17 mouse cellular contexts compared by ENCODE assay signal in the genomic region with DNA sequence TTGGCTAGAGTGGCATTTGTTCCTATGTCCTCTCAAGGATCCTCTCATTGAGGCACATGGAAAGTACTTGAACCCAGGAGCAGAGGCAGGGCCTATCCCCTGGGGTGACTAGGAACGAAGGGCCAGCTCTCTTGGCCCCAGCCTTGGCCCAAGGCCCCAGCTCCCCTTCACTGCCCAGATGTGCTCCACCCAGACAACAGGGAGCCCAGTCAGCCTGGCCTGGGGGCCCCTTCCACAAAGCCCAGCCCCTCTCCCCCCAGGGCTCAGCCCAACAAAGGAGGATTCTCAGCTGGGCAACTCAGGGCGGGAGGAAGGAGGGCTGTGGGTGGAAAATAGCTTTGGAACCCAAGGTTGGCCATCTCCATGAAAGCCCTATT.
DNase-seq lines count a peak whose midpoint lies in the region; ATAC-seq and TF ChIP-seq lines count a peak whose summit lies in the region.
"Had no signal": no experiment of that assay in that cellular context is flagged by ENCODE, and none has a peak within 500 bp of the region (broad histone marks: within the 10 kb centered on the region; RNA-seq: fewer than 3 reads in every experiment).

No protein-coding gene starts in this region.

- H3K9me3 ChIP-seq in hindbrain, postnatal 0 days (ENCODE audit: low read length) = no peaks in the 10 kb centered on the region
- no peaks in the 10 kb centered on the region for H3K9me3 ChIP-seq in hindbrain, embryonic 16.5 days (ENCODE audit: control insufficient read depth, low read length)
- no peaks in the 10 kb centered on the region for H3K9me3 ChIP-seq in stomach, embryonic 16.5 days (replicated peaks; ENCODE audit: control insufficient read depth, low read length)
- H3K9me3 ChIP-seq in stomach, postnatal 0 days (ENCODE audit: control insufficient read depth, low read length) = no peaks in the 10 kb centered on the region
- H3K9me3 ChIP-seq in limb, embryonic 10.5 days (replicated peaks) = no peaks in the 10 kb centered on the region

- H3K27ac ChIP-seq in hindbrain, postnatal 0 days = no peak overlapping the region
- no peak overlapping the region for H3K27ac ChIP-seq in hindbrain, embryonic 16.5 days (ENCODE audit: low read depth, low read length)
- no peak overlapping the region for H3K27ac ChIP-seq in stomach, embryonic 16.5 days (ENCODE audit: low read length)
- H3K27ac ChIP-seq in stomach, postnatal 0 days (replicated peaks) = no peak overlapping the region
- H3K27ac ChIP-seq in limb, embryonic 10.5 days = peak overlapping the region; percentile 90
- H3K27ac ChIP-seq: left cerebral cortex, adult 2 months had no signal

- H3K4me1 ChIP-seq in hindbrain, postnatal 0 days (ENCODE audit: insufficient read depth, low read length) = no peaks in the 10 kb centered on the region
- H3K4me1 ChIP-seq in hindbrain, embryonic 16.5 days (ENCODE audit: control insufficient read depth, insufficient read depth, low read depth, low read length) = no peaks in the 10 kb centered on the region
- no peaks in the 10 kb centered on the region for H3K4me1 ChIP-seq in stomach, embryonic 16.5 days (ENCODE audit: control insufficient read depth, insufficient read depth, low read length)
- no peaks in the 10 kb centered on the region for H3K4me1 ChIP-seq in stomach, postnatal 0 days (replicated peaks; ENCODE audit: control insufficient read depth, insufficient read depth)
- H3K4me1 ChIP-seq in limb, embryonic 10.5 days = peaks cover 38% of the 10 kb centered on the region

- H3K9ac ChIP-seq in hindbrain, postnatal 0 days (replicated peaks; ENCODE audit: low read length) = no peak overlapping the region
- no peak overlapping the region for H3K9ac ChIP-seq in hindbrain, embryonic 16.5 days (ENCODE audit: low read depth, low read length)
- no peak overlapping the region for H3K9ac ChIP-seq in stomach, embryonic 16.5 days (ENCODE audit: low read length)
- H3K9ac ChIP-seq in stomach, postnatal 0 days (ENCODE audit: low read length) = no peak overlapping the region
- H3K9ac ChIP-seq: liver, postnatal 0 days had no signal

- H3K36me3 ChIP-seq in hindbrain, postnatal 0 days (ENCODE audit: insufficient read depth, low read length) = no peaks in the 10 kb centered on the region
- no peaks in the 10 kb centered on the region for H3K36me3 ChIP-seq in hindbrain, embryonic 16.5 days (ENCODE audit: control insufficient read depth, insufficient read depth, low read length)
- H3K36me3 ChIP-seq in stomach, embryonic 16.5 days (ENCODE audit: control insufficient read depth, insufficient read depth, low read length) = no peaks in the 10 kb centered on the region
- H3K36me3 ChIP-seq in stomach, postnatal 0 days (ENCODE audit: control insufficient read depth, insufficient read depth, low read length) = no peaks in the 10 kb centered on the region
- no peaks in the 10 kb centered on the region for H3K36me3 ChIP-seq in limb, embryonic 10.5 days

- TF ChIP-seq EP300 in stomach, postnatal 0 days (optimal IDR thresholded peaks at IDR 0.05) = no peak

- no peak overlapping the region for H3K4me2 ChIP-seq in hindbrain, postnatal 0 days (ENCODE audit: low read depth, low read length)
- no peak overlapping the region for H3K4me2 ChIP-seq in hindbrain, embryonic 16.5 days (ENCODE audit: low read length)
- no peak overlapping the region for H3K4me2 ChIP-seq in stomach, embryonic 16.5 days (ENCODE audit: low read depth, low read length)
- H3K4me2 ChIP-seq in stomach, postnatal 0 days (replicated peaks; ENCODE audit: low read depth) = no peak overlapping the region
- H3K4me2 ChIP-seq: midbrain, embryonic 11.5 days had no signal

- no peak for DNase-seq in hindbrain, postnatal 0 days (ENCODE audit: low spot score)
- no peak for DNase-seq in stomach, postnatal 0 days (ENCODE audit: low spot score)
- DNase-seq in limb, embryonic 10.5 days (ENCODE audit: low spot score) = no peak
- DNase-seq in cerebellum, postnatal 25 days = no peak
- DNase-seq in embryo, embryonic 9.5 days (ENCODE audit: extremely low spot score) = no peak
- DNase-seq: adrenal gland, postnatal 36 days; cerebellum, adult 8-10 months; liver; liver, postnatal 0 days; lung, postnatal 36 days; thymus, adult 18-20 months had no signal

- no peak for TF ChIP-seq CTCF in hindbrain, postnatal 0 days (IDR thresholded peaks at IDR 0.05; ENCODE audit: low read depth)
- no peak for TF ChIP-seq CTCF in stomach, postnatal 0 days (IDR thresholded peaks at IDR 0.05; ENCODE audit: low read depth)

- peaks cover 5% of the 10 kb centered on the region; the same call in 1 of the 2 replicates for H3K27me3 ChIP-seq in hindbrain, postnatal 0 days (ENCODE audit: insufficient read depth, low read length)
- peaks cover 5% of the 10 kb centered on the region for H3K27me3 ChIP-seq in hindbrain, embryonic 16.5 days (replicated peaks; ENCODE audit: control insufficient read depth, insufficient read depth, low read length)
- H3K27me3 ChIP-seq in stomach, embryonic 16.5 days (ENCODE audit: control insufficient read depth, insufficient read depth, low read length) = peaks cover 15% of the 10 kb centered on the region; the same call in 1 of the 2 replicates
- no peaks in the 10 kb centered on the region for H3K27me3 ChIP-seq in stomach, postnatal 0 days (ENCODE audit: control insufficient read depth, insufficient read depth, low read length)
- H3K27me3 ChIP-seq in limb, embryonic 10.5 days (ENCODE audit: low read depth, poor library complexity, severe bottlenecking) = peaks cover 100% of the 10 kb centered on the region

- H3K4me3 ChIP-seq in hindbrain, postnatal 0 days (ENCODE audit: low read length) = no peak overlapping the region
- H3K4me3 ChIP-seq in hindbrain, embryonic 16.5 days (ENCODE audit: low read length) = no peak overlapping the region
- no peak overlapping the region for H3K4me3 ChIP-seq in stomach, embryonic 16.5 days (replicated peaks; ENCODE audit: low read length)
- no peak overlapping the region for H3K4me3 ChIP-seq in stomach, postnatal 0 days (ENCODE audit: low read depth, low read length)
- H3K4me3 ChIP-seq in limb, embryonic 10.5 days = no peak overlapping the region
- H3K4me3 ChIP-seq: erythroblast, embryonic 14.5 days; left cerebral cortex, adult 2 months had no signal

- ATAC-seq in hindbrain, postnatal 0 days = 0 out of 2 replicates have a peak, but pooled peaks have one; percentile 15
- ATAC-seq in hindbrain, embryonic 16.5 days = no peak
- 0 out of 2 replicates have a peak, but pooled peaks have one; percentile 12 for ATAC-seq in stomach, embryonic 16.5 days (ENCODE audit: insufficient read depth, low FRiP score)
- ATAC-seq in stomach, postnatal 0 days (ENCODE audit: low FRiP score, low TSS enrichment) = no peak
- ATAC-seq: liver, postnatal 0 days; Patski had no signal

- WGBS in hindbrain, postnatal 0 days = 62% methylated on average over 2 of the region's 2 CpGs
- 64% methylated on average over 2 of the region's 2 CpGs for WGBS in hindbrain, embryonic 16.5 days
- 86% methylated on average over 2 of the region's 2 CpGs for WGBS in stomach, embryonic 16.5 days
- WGBS in stomach, postnatal 0 days = 38% methylated on average over 2 of the region's 2 CpGs
- WGBS in limb, embryonic 10.5 days = 43% methylated on average over 2 of the region's 2 CpGs

Comparison
In these comparisons a context has a peak if more than half of its experiments do, and no peak if none do; other contexts are left out.
1. ATAC-seq: peak in hindbrain, postnatal 0 days (single experiment) and stomach, embryonic 16.5 days (single experiment); none in hindbrain, embryonic 16.5 days (single experiment) and stomach, postnatal 0 days (single experiment).